Mouse (Mus musculus): ENCODE results near the gene Abhd15.

The Abhd15 gene

GRCm38 (mm10) chr11:77493512-77494343 is 21.2 kb upstream of the Abhd15 start, which contains the start of gene Git1:
Git1 (plus strand) TSS chr11:77493562.
- DNase-seq (ENCODE audit: low spot score): peak; percentile 32

DNA sequence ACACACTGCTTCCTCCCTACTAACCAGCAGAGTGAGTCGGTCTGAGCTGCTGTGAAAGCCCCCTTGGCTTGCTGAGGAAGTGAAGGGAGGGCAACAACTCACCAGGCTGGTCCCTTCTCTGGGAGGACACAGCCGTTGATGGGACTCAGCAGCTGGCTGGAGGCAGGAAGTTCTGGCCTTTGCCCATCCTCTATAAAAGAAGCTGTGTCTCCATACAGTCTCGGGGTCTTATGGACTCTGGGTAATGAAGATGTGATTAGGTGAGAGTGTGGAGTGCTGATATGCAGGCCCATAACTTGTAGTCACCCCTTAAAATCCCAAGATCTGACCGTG is 20.6 kb upstream of the Abhd15 start:
- DNase-seq (ENCODE audit: low spot score): no peak

DNA sequence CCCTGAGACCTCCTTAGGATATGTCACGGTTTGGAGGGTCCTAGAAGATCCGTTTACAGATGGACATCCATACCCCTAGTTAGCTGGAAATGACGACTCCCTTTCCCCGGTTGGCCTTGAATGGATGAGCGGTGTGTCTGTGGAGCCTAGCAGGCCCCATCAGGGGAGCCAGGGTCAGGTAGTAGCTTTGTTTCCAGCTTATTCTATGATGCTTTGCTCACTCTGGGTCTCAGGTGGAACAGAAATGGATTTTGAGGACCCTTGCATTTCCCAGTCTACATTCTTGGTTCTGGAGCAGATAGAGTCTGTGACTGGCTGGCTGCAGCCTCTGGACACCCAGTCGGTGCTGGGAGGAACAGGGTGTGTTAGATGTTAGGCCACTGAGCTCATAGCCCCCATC is 20.1 kb upstream of the Abhd15 start:
- no peak for DNase-seq (ENCODE audit: low spot score)

DNA sequence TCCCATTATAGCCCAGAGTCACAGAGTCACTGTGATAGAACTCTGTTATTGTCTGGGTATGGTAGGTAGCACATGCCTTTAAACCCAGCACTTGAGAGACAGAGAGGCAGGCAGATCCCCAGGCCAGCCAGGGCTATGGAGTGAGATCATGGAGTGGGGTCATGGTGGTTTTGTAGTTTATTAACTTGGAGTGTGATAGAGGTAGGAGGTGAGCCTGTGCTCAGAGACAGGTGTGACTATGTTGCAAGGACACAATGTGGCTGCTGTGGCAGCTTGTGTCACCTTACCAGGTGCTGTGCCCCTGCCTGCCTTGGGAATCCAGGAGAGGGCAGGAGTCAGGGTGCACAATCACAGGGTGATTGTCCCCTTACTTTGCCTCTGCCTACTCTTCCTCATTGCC is 19.4 kb upstream of the Abhd15 start:
- no peak for DNase-seq (ENCODE audit: low spot score)

DNA sequence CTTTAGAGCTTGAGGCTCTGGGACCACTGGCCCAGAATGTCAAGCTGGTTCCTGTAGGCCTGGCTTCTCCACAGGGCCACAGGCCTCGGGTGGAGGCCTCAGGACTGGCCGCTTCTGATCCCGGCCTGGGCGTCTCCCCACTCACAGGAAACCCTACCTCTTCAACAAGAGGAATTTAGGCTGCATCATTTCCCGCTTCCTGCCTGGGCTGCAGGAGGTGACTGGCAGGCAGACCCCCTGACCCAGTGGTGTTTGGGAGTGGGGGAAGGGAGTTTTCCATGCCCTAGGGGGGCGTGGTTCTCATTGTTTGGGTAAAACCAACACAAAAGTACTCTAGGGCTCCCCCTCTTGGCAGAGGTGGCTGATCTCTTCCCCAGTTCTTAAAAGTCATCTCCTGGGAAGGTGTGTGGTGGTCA is 17.6 kb upstream of the Abhd15 start:
- DNase-seq (ENCODE audit: low spot score): peak; percentile 42

- no peak for DNase-seq (ENCODE audit: low spot score)
Observed at GRCm38 (mm10) chr11:77497851-77498250, 17.1 kb upstream of the Abhd15 start.

- DNase-seq (ENCODE audit: low spot score): no peak
Observed at GRCm38 (mm10) chr11:77498261-77499139, 16.4 kb upstream of the Abhd15 start.

DNA sequence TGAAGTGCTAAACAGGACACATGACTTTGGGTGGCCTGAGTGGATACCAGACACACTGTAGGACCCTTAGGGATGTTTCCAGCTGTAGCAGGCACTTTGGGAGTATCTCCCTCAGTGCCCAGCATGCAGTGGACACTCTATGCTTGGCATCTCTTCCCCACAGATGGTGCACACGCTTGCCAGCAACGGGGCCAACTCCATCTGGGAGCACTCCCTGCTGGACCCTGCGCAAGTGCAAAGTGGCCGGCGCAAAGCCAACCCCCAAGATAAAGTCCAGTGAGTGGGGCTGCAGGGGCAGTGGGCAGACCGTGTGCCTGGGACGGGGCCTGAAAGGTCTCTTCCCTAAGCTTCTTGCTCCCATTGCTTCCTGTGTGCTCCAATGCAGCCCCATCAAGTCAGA is 15.6 kb upstream of the Abhd15 start:
- no peak for DNase-seq (ENCODE audit: low spot score)

DNA sequence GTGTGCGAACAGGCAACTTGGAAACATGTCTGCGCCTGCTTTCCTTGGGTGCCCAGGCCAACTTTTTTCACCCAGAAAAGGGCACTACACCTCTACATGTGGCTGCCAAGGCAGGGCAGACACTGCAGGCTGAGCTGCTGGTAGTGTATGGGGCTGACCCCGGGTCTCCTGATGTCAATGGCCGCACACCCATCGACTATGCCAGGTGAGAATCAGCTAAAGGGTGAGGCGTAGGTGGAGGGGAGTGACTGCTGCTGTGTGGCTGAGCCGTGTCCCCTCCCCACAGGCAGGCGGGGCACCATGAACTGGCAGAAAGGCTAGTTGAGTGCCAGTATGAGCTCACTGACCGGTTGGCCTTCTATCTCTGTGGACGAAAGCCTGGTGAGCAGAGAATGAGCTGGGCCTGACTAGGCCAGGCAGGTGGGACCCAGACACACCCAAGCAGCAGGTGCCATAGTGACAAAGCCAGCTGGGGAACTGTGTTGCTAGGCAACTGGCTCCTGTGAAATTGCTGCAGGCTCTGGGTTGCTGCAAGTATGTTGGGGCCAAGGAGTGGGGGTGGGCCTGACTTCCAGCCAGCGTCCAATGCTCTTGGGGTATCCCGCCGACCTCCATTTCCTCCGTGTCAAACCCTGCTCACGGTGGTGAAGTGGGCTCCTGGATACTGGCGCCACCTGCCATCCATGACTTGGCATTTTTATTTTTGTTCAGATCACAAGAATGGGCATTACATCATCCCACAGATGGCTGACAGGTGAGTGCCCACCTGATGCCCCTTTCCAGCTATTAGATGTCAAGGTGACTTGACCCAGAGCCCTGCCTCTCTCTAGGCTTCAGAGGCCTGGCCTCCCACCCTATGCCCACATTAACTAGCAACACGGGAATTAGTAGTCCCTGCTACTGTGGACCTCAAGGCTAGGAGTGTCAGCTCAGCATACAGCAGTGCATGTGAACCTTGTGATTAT is 14.3 kb upstream of the Abhd15 start:
- no peak for DNase-seq (ENCODE audit: low spot score)

- DNase-seq (ENCODE audit: low spot score): peak; percentile 69
Observed at GRCm38 (mm10) chr11:77501392-77501791, 13.5 kb upstream of the Abhd15 start.

DNA sequence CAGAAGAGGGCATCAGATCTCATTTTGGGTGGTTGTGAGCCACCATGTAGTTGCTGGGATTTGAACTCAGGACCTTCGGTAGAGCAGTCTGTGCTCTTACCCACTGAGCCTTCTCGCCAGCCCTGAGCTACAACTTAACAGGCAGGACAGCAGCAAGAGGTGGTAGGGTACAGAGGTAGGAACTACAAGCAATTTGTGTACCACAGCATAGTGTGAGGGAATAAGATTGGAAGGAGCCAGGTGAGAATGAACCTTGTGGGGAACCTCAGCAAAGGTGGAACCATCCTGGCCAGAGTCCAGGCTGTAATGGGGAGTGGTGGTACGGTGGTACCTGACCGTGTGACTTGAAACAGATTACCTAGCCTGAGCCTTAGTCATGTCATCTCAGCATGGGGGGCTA is 12.9 kb upstream of the Abhd15 start:
- DNase-seq (ENCODE audit: low spot score): no peak

DNA sequence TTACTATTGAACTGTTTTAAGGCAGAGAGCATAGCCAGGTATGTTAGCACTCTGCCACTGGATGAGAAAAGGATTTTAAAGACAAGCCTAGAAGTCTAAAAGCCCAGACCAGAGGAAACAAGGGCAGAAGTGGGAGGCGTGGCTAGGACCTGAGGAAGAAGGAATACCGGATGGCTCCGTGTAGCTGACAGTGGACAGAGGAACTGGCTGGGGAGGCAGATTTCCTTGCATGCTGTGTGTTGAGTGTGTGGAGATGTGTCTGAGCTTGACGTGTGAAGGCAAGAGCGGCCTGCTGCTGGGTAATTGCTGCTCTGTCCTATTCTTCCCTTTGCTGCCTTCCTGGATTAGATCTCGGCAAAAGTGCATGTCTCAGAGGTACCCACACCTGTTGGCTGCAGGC is 12.4 kb upstream of the Abhd15 start:
- DNase-seq (ENCODE audit: low spot score): no peak

DNA sequence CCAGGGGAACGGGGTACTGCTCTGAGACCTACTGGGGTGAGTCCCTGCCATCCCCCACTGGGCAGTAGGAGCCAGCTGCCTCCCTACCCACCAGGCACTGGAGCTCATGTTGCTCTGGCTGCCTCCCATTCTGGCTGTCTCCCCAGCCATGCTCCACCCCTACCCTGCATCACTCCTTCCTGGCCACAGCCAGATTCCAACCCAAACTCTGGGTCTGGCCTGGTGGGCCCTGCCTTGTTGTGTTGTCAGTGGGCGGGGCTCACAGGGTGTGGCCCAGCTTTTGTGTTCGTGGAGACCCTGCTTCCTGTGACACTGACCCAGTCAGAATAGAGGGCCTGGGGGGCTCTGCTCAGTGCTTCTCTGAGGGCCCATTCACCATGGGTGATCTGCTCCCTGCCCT is 11.4 kb upstream of the Abhd15 start:
- no peak for DNase-seq (ENCODE audit: low spot score)

GRCm38 (mm10) chr11:77504377-77504776 is 10.5 kb upstream of the Abhd15 start:
- no peak for DNase-seq (ENCODE audit: low spot score)

- no peak for DNase-seq (ENCODE audit: low spot score)
Observed at GRCm38 (mm10) chr11:77505291-77505980, 9.5 kb upstream of the Abhd15 start.

GRCm38 (mm10) chr11:77506273-77506672 is 8.6 kb upstream of the Abhd15 start:
- no peak for DNase-seq (ENCODE audit: low spot score)

GRCm38 (mm10) chr11:77506941-77507340 is 8.0 kb upstream of the Abhd15 start:
- DNase-seq (ENCODE audit: low spot score): no peak

DNA sequence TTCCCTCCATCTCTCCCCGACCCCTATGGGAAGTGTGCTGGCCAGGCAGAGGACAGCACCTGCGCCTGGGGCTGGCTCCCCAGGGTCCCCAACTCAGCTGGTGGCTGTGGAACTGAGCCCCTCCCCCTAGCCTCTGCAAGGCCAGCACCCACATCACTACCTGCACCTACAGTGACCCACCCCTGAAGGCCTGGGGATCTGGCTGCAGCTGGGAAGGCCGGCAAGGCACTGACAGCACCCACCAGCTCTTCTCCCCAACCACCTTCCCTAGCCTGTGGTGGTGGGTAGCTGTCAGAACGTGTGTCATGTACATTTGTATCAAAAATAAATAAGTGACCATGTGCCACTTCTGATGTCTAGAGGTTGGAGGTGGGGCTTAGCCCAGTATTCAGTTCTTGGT is 7.5 kb upstream of the Abhd15 start:
- DNase-seq (ENCODE audit: low spot score): no peak

DNA sequence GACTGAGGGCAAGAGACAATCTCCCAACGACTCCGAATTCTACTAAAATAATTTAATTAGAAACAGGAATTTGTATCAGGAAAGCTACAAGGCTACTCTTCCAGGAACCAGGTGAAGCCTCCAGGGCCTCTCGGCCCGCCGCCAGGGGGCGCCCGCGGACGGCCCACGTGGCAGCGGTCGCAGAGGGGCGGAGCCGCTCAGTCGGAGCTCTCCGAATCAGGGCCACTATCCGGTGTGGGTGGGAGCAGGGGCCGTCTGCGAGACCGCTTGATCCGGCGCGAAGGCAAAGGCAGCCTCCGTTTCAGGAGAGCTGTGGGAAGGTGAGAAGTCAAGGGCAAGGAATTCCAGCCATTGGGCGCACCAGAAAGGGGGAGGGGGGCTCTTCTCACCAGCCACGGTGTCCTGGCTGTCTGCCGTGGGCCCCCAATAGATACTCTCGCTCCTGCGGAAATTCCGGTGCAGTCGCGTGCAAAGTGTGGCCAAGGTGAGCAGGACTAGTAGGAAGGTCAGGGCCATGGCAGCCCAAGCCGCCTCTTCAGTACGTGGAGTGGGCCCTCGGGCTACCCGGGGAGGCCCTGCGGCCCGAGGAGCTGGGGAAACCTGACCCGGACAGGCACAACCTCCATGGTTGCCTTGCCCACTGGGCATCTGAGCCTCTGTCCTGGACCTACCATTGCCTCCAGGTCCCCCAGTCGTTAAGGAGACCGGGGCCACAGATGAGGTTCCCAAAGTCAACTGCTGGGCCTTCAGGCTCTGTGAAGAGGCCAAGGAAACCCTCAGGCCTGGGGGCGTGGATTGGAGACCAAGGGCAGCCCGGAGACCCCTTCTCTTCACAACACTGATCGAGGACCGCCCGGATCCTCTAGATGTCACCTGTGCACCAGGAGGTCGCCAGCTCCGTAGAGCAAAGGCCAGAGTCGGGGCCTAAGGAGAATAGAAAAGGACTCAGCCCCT is 6.6 kb upstream of the Abhd15 start:
- DNase-seq (ENCODE audit: low spot score): peak; percentile 85

DNA sequence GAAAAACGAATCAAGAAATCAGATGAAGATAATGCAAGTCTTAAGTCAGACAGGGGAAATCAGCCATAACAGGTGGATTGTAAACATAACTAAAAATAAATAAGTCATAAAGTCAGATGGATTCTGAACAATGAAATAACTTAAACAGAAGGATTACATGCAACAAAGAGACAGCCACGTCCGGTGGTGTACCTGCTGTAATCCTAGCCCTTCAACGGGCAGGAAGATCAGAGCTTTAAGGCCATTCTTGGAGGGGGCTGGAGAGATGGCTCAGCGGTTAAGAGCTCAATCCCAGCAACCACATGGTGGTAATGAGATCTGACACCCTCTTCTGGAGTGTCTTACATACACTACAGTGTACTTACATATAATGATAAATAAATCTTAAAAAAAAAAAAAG is 3.6 kb upstream of the Abhd15 start:
- no peak for DNase-seq (ENCODE audit: low spot score)

Measured in T-cell, adult 2 months (primary cell).